Mouse (Mus musculus) layer of hippocampus, adult 9-11 months (tissue): ENCODE results near the gene Fam131c.

Experiments used
- DNase-seq: peaks from one replicate; pipeline ENCODE4 v3.0.0; 2022

Fam131c gene

GRCm38 (mm10) chr4:141367997-141368791, at the start of gene Fam131c:
Gene Fam131c, plus strand, starts transcription at chr4:141368220.
- DNase-seq = no peak

- no peak for DNase-seq
These were observed 45.5 kb upstream of the Fam131c start for GRCm38 (mm10) chr4:141322526-141322925.

- DNase-seq = no peak
These were observed 43.2 kb upstream of the Fam131c start for GRCm38 (mm10) chr4:141324771-141325191.

GRCm38 (mm10) chr4:141325636-141326035, 42.4 kb upstream of the Fam131c start:
- no peak for DNase-seq

GRCm38 (mm10) chr4:141327075-141327474, 40.9 kb upstream of the Fam131c start:
- no peak for DNase-seq

GRCm38 (mm10) chr4:141328742-141329141, 39.3 kb upstream of the Fam131c start:
- DNase-seq = no peak

- DNase-seq = no peak
These were observed 38.1 kb upstream of the Fam131c start for GRCm38 (mm10) chr4:141329968-141330367.

GRCm38 (mm10) chr4:141331446-141331845, 36.6 kb upstream of the Fam131c start:
- no peak for DNase-seq

- no peak for DNase-seq
These were observed 35.8 kb upstream of the Fam131c start for GRCm38 (mm10) chr4:141332258-141332657.

GRCm38 (mm10) chr4:141334695-141335094, 33.3 kb upstream of the Fam131c start:
- no peak for DNase-seq

GRCm38 (mm10) chr4:141335263-141335796, 32.7 kb upstream of the Fam131c start:
- DNase-seq = no peak

GRCm38 (mm10) chr4:141336196-141336595, 31.8 kb upstream of the Fam131c start:
- no peak for DNase-seq

GRCm38 (mm10) chr4:141337986-141338385, 30.0 kb upstream of the Fam131c start:
- no peak for DNase-seq

- DNase-seq = no peak
These were observed 29.2 kb upstream of the Fam131c start for GRCm38 (mm10) chr4:141338853-141339252.

- no peak for DNase-seq
These were observed 26.5 kb upstream of the Fam131c start for GRCm38 (mm10) chr4:141341477-141341876.

- DNase-seq = no peak
These were observed 24.5 kb upstream of the Fam131c start for GRCm38 (mm10) chr4:141343515-141343914.

GRCm38 (mm10) chr4:141345219-141345618, 22.8 kb upstream of the Fam131c start:
- no peak for DNase-seq

- no peak for DNase-seq
These were observed 20.6 kb upstream of the Fam131c start for GRCm38 (mm10) chr4:141347365-141347797.

- no peak for DNase-seq
These were observed 19.4 kb upstream of the Fam131c start for GRCm38 (mm10) chr4:141348616-141349015.

GRCm38 (mm10) chr4:141350015-141350414, 18.0 kb upstream of the Fam131c start:
- no peak for DNase-seq

GRCm38 (mm10) chr4:141351972-141352371, 16.0 kb upstream of the Fam131c start:
- DNase-seq = no peak

GRCm38 (mm10) chr4:141352986-141353385, 15.0 kb upstream of the Fam131c start:
- no peak for DNase-seq

GRCm38 (mm10) chr4:141353868-141354267, 14.2 kb upstream of the Fam131c start:
- DNase-seq = no peak

- DNase-seq = no peak
These were observed 10.2 kb upstream of the Fam131c start for GRCm38 (mm10) chr4:141357811-141358210.

- DNase-seq = no peak
These were observed 8.8 kb upstream of the Fam131c start for GRCm38 (mm10) chr4:141359222-141359621.
